Mouse (Mus musculus) gastrocnemius, postnatal 4 days (tissue): ENCODE measurements around the gene Rftn1. TPM values are rescaled to one million over a fixed set of nuclear protein-coding genes. Genes with fewer than 3 reads are reported as not detected.

Source experiments
- DNase-seq, 2 experiments: peaks; one replicate each; pipeline ENCODE4 v3.0.0; 2021 to 2022; ENCODE audit warnings: low spot score in 2 of 2, mixed read lengths in 2 of 2
- total RNA-seq, 2 experiments: library from RNA; stranded (reverse); gene quantifications; 2 replicates each; pipeline ENCODE4 v1.2.3; 2021

The Rftn1 gene
- total RNA-seq, 2 experiments from 2014 or later, result 36.2 to 42.7 TPM

GRCm38 (mm10) chr17:50067774-50068680 is 122.4 kb downstream of the Rftn1 start:
- DNase-seq, result no peak

- no peak for DNase-seq
Observed at GRCm38 (mm10) chr17:50066822-50067713, 123.4 kb downstream of the Rftn1 start.

GRCm38 (mm10) chr17:50063832-50064627 is 126.4 kb downstream of the Rftn1 start:
- no peak for DNase-seq

- no peak for DNase-seq
Observed at GRCm38 (mm10) chr17:50062649-50063048, 127.8 kb downstream of the Rftn1 start.

- DNase-seq, result no peak
Observed at GRCm38 (mm10) chr17:50061446-50061845, 129.0 kb downstream of the Rftn1 start.

- no peak for DNase-seq
Observed at GRCm38 (mm10) chr17:50060220-50060619, 130.3 kb downstream of the Rftn1 start.

- DNase-seq, result no peak
Observed at GRCm38 (mm10) chr17:50059417-50059816, 131.1 kb downstream of the Rftn1 start.

GRCm38 (mm10) chr17:50055154-50055756 is 135.2 kb downstream of the Rftn1 start:
- DNase-seq, result peak in 1 of 2 experiments; percentile 28

- no peak for DNase-seq
Observed at GRCm38 (mm10) chr17:50054586-50054985, 135.9 kb downstream of the Rftn1 start.

- DNase-seq, result no peak
Observed at GRCm38 (mm10) chr17:50053961-50054360, 136.5 kb downstream of the Rftn1 start.

GRCm38 (mm10) chr17:50052741-50053468 is 137.6 kb downstream of the Rftn1 start:
- DNase-seq, result no peak

- DNase-seq, result no peak
Observed at GRCm38 (mm10) chr17:50050456-50050855, 140.0 kb downstream of the Rftn1 start.

- no peak for DNase-seq
Observed at GRCm38 (mm10) chr17:50048209-50048608, 142.3 kb downstream of the Rftn1 start.

GRCm38 (mm10) chr17:50047182-50047581 is 143.3 kb downstream of the Rftn1 start:
- DNase-seq, result no peak

- no peak for DNase-seq
Observed at GRCm38 (mm10) chr17:50040727-50041410, 149.6 kb downstream of the Rftn1 start.

- DNase-seq, result no peak
Observed at GRCm38 (mm10) chr17:50037882-50038665, 152.4 kb downstream of the Rftn1 start.

- no peak for DNase-seq
Observed at GRCm38 (mm10) chr17:50037416-50037815, 153.1 kb downstream of the Rftn1 start.

GRCm38 (mm10) chr17:50036751-50037385 is 153.6 kb downstream of the Rftn1 start:
- no peak for DNase-seq
